Mouse (Mus musculus) midbrain, embryonic 16.5 days (tissue): Measurements from ENCODE around the gene Ppl. TPM values are rescaled to one million over a fixed set of nuclear protein-coding genes. Genes with fewer than 3 reads are reported as not detected.

Experiments used
- ATAC-seq: fragments of 200-750 bp; cut with Nextera tagmentation; 2 replicates; pipeline ENCODE4 v1.8.0; 2017; ENCODE audit warnings: moderate TSS enrichment
- H3K27ac ChIP-seq: fragments of 300-500 bp; sonication (generic); 2 replicates; pipeline ENCODE4 v1.5.1; 2014; ENCODE audit warnings: mild to moderate bottlenecking, low read length, mixed read lengths
- H3K27me3 ChIP-seq: fragments of 300-500 bp; sonication (generic); 2 replicates; pipeline ENCODE4 v1.6.1; 2014; ENCODE audit warnings: low read depth, low read length, mixed read lengths; ENCODE audit not compliant: control insufficient read depth, insufficient read depth
- H3K36me3 ChIP-seq: fragments of 300-500 bp; sonication (generic); 2 replicates; pipeline ENCODE4 v1.6.1; 2014; ENCODE audit warnings: mild to moderate bottlenecking, low read length, moderate library complexity, mixed read lengths; ENCODE audit not compliant: control insufficient read depth, insufficient read depth
- H3K4me1 ChIP-seq: fragments of 300-500 bp; sonication (generic); 2 replicates; pipeline ENCODE4 v1.6.1; 2014; ENCODE audit warnings: mild to moderate bottlenecking, low read length, mixed read lengths; ENCODE audit not compliant: control insufficient read depth, insufficient read depth
- H3K4me2 ChIP-seq: fragments of 300-500 bp; sonication (generic); 2 replicates; pipeline ENCODE4 v1.6.1; 2014; ENCODE audit warnings: mild to moderate bottlenecking, low read length, mixed read lengths
- H3K4me3 ChIP-seq: fragments of 300-500 bp; sonication (generic); 2 replicates; pipeline ENCODE4 v1.5.1; 2014; ENCODE audit warnings: low read depth, mild to moderate bottlenecking, low read length, moderate library complexity, mixed read lengths
- H3K9ac ChIP-seq: fragments of 300-500 bp; sonication (generic); 2 replicates; pipeline ENCODE4 v1.6.1; 2014; ENCODE audit warnings: low read depth, low read length, mixed read lengths
- H3K9me3 ChIP-seq: fragments of 300-500 bp; sonication (generic); replicated peaks from 2 replicates; pipeline ENCODE4 v1.6.1; 2014; ENCODE audit warnings: mild to moderate bottlenecking, low read length, mixed read lengths; ENCODE audit not compliant: control insufficient read depth, poor library complexity, severe bottlenecking
- WGBS: fragments of 180-500 bp; shearing (Covaris S2); extraction: QIAGEN DNeasy Blood & Tissue Kit; methylation state at CpG from one replicate; pipeline ENCODE4 v1.1.7; 2014; 5-methylcytosine and 5-hydroxymethylcytosine counted together
- polyA plus RNA-seq: library from polyadenylated mRNA; unstranded; fragments of >200 nt; fragmentation: Nextera tagmentation; extraction: Ambion mirVana; gene quantifications from 2 replicates; pipeline ENCODE4 v1.2.1, GENCODE M21; 2015

The Ppl gene
- polyA plus RNA-seq, 1 experiment from 2014 or later, result 0.06 TPM

GRCm38 (mm10) chr16:5071974-5072373 is 60.2 kb downstream of the Ppl start:
- H3K4me1 ChIP-seq, result no peaks in the 10 kb centered on the region
- ATAC-seq, result no peak
- peaks cover 39% of the 10 kb centered on the region for H3K36me3 ChIP-seq
- H3K9me3 ChIP-seq, result no peaks in the 10 kb centered on the region
- no peak overlapping the region for H3K4me2 ChIP-seq
- no peak overlapping the region for H3K4me3 ChIP-seq
- WGBS, result 98% methylated on average over 7 of the region's 7 CpGs
- no peaks in the 10 kb centered on the region for H3K27me3 ChIP-seq
- H3K27ac ChIP-seq, result no peak overlapping the region
- H3K9ac ChIP-seq, result no peak overlapping the region

DNA sequence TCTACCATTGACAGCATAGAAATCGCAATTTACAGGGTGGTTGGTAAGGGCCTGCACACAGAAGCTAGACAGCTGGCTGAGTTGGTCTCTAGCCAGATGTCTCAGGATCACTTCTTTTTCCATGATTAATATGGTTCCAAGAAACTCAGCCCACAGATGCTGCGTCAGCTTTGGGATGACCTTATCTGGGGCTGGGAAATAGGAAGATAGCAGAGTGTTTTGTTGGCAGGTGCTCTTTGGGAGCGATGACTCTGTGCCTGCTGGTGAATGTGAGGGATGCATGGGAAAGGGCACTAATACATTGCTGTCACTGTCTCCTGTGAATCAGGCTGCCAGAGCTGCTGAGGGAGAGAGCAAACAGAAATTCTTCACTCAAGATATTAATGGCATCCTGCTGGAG is 61.9 kb downstream of the Ppl start:
- no peaks in the 10 kb centered on the region for H3K9me3 ChIP-seq
- ATAC-seq, result no peak

GRCm38 (mm10) chr16:5063472-5063871 is 68.7 kb downstream of the Ppl start:
- peaks cover 24% of the 10 kb centered on the region for H3K36me3 ChIP-seq

More for the DNA sequence above, 61.9 kb downstream of the Ppl start:
- no peaks in the 10 kb centered on the region for H3K4me1 ChIP-seq
- no peak overlapping the region for H3K9ac ChIP-seq
- peaks cover 35% of the 10 kb centered on the region for H3K36me3 ChIP-seq
- no peak overlapping the region for H3K27ac ChIP-seq
- no peaks in the 10 kb centered on the region for H3K27me3 ChIP-seq
- WGBS, result 90% methylated on average over 3 of the region's 3 CpGs
- no peak overlapping the region for H3K4me2 ChIP-seq
- H3K4me3 ChIP-seq, result no peak overlapping the region

GRCm38 (mm10) chr16:5058114-5058513 is 74.1 kb downstream of the Ppl start:
- Histone ChIP-seq H3K4me2 (no peak overlapping the region), H3K4me1 (0 out of 2 replicates have a peak, but pooled peaks cover 2% of the 10 kb centered on the region), H3K9ac (no peak overlapping the region), H3K4me3 (no peak overlapping the region), H3K36me3 (peaks cover 9% of the 10 kb centered on the region), H3K9me3 (no peaks in the 10 kb centered on the region), H3K27me3 (no peaks in the 10 kb centered on the region), H3K27ac (no peak overlapping the region)
- ATAC-seq, result no peak
- 92% methylated on average over 1 of the region's 1 CpGs for WGBS

More at GRCm38 (mm10) chr16:5063472-5063871, 68.7 kb downstream of the Ppl start:
- H3K4me2 ChIP-seq, result no peak overlapping the region
- H3K9ac ChIP-seq, result no peak overlapping the region
- H3K4me3 ChIP-seq, result no peak overlapping the region
- no peaks in the 10 kb centered on the region for H3K9me3 ChIP-seq
- H3K27ac ChIP-seq, result no peak overlapping the region
- WGBS, result 97% methylated on average over 4 of the region's 4 CpGs
- no peak for ATAC-seq
- H3K4me1 ChIP-seq, result no peaks in the 10 kb centered on the region
- no peaks in the 10 kb centered on the region for H3K27me3 ChIP-seq

DNA sequence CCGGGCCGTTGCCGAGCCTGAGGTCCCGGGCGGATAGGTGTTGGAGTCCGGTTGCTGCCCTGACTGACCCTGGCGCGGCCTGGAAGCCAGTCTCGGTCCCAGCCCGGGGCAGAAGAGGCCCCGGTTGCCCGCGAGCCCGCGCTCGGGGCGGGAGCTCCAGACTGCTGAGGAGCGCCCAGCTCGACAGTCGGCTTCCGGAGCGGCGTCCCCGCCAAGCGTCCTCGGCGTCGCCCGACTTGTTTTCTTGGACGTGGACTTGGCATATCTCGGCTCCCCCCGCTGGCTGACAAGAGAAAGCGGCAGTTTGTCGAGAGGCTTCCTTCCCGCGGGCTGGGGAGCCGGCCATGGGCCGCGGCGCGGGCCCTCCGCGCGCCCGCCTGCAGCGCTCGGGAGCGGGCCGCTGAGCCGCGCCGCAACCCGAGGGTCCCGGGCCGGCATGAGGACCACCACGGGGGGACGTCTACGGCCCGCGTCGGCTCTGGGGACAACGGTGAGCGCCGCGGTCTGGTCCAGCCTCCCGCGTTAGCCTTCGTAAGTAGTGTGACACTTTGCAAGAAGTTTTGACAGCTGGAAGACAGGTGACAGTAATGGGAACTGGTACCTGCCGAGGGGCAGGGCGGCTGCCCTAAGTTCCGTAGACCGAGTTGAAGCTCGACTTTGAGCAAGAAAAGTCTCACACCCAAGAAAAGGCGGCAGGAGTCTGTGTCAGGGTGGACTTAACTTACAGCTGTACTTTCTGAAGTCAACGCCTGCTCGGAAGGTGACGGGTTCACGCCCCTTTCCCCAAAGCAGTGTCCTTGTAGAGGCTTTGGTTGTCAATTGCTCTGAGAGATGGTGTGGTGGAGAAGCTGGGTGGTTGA is 81.7 kb downstream of the Ppl start:
- WGBS, result under 1% methylated on average over 76 of the region's 78 CpGs

GRCm38 (mm10) chr16:5049774-5050234 is 82.4 kb downstream of the Ppl start, which contains the start of the genes Glyr1 and Ubn1:
Glyr1 (minus strand) TSS chr16:5049863.
Ubn1 (plus strand) TSS chr16:5050057.
- Histone ChIP-seq H3K27me3 (no peaks in the 10 kb centered on the region), H3K4me3 (peak within 1 kb of the TSS; percentile 97), H3K9me3 (no peaks in the 10 kb centered on the region), H3K9ac (peak within 1 kb of the TSS; percentile 91), H3K36me3 (peaks cover 12% of the 10 kb centered on the region), H3K4me2 (peak within 1 kb of the TSS; percentile 98), H3K4me1 (peaks cover 28% of the 10 kb centered on the region), H3K27ac (peak within 1 kb of the TSS; percentile 96)
- under 1% methylated on average over 55 of the region's 56 CpGs for WGBS
- ATAC-seq, result peak; percentile 99

More for the DNA sequence above, 81.7 kb downstream of the Ppl start:
- Histone ChIP-seq H3K36me3 (peaks cover 6% of the 10 kb centered on the region), H3K4me1 (peaks cover 28% of the 10 kb centered on the region), H3K9ac (peak overlapping the region; percentile 89), H3K9me3 (no peaks in the 10 kb centered on the region), H3K27ac (peak overlapping the region; percentile 96), H3K27me3 (no peaks in the 10 kb centered on the region), H3K4me2 (peak overlapping the region; percentile 98), H3K4me3 (peak overlapping the region; percentile 97)
- ATAC-seq, result peak; percentile 82

DNA sequence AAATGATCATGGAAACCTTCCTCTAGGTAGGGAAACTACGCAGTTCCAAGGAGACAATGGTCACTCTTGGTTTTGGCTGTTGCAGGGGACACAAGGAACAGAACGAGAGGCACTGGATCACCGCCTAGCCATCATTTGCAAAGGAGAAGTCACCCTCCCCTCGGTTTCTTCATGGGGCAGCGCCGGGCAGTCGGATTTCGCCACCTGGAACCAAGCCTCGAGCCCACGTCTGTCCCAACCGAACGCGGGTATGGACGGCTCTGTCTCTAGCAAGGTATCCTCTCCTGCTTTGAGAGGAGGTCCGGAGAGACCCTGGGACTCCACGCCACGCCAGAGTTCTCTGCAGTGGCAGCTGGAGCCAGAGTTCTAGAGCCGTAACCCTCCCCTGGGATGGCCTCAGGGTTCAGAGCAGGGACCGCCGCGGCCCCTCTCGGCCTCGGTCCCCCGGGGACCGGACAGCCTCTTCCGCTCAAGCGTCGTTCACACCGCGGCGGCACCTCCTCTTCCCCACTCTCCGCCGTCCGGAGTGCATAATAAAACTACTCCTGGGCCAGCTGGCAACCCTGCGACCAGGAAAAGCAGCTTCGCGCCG is 82.9 kb downstream of the Ppl start:
- H3K27me3 ChIP-seq, result no peaks in the 10 kb centered on the region
- WGBS, result under 1% methylated on average over 38 of the region's 38 CpGs
- H3K4me2 ChIP-seq, result peak overlapping the region; percentile 97
- H3K4me1 ChIP-seq, result peaks cover 28% of the 10 kb centered on the region
- ATAC-seq, result peak; percentile 66
- peak overlapping the region; percentile 91 for H3K9ac ChIP-seq
- peak overlapping the region; percentile 97 for H3K4me3 ChIP-seq
- H3K9me3 ChIP-seq, result no peaks in the 10 kb centered on the region
- peak overlapping the region; percentile 90 for H3K27ac ChIP-seq
- H3K36me3 ChIP-seq, result peaks cover 12% of the 10 kb centered on the region

DNA sequence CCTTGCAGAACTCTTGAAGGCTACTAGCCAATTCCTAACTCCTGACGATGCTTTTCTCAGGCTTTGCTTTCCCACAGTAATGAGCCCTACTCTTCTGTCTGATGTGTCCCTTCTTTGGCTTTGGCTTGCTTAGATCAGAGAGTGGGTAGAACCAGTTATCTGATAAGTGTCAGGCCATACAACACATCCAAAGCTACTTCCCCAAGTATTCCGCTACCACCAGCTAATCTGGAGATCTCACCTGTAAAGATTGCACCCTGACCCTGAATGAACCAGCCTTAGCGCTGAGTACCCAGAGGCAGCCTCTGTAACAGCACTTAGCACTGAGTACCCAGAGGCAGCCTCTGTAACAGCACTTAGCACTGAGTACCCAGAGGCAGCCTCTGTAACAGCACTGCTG is 86.9 kb downstream of the Ppl start:
- no peaks in the 10 kb centered on the region for H3K9me3 ChIP-seq
- no peak overlapping the region for H3K4me2 ChIP-seq
- H3K4me3 ChIP-seq, result no peak overlapping the region
- H3K4me1 ChIP-seq, result peaks cover 12% of the 10 kb centered on the region
- WGBS, result 93% methylated on average over 3 of the region's 3 CpGs
- no peaks in the 10 kb centered on the region for H3K27me3 ChIP-seq
- H3K27ac ChIP-seq, result no peak overlapping the region
- ATAC-seq, result no peak
- peaks cover 14% of the 10 kb centered on the region for H3K36me3 ChIP-seq
- H3K9ac ChIP-seq, result no peak overlapping the region
